ENCODE assay signal across 31 mouse cellular contexts in the genomic region with DNA sequence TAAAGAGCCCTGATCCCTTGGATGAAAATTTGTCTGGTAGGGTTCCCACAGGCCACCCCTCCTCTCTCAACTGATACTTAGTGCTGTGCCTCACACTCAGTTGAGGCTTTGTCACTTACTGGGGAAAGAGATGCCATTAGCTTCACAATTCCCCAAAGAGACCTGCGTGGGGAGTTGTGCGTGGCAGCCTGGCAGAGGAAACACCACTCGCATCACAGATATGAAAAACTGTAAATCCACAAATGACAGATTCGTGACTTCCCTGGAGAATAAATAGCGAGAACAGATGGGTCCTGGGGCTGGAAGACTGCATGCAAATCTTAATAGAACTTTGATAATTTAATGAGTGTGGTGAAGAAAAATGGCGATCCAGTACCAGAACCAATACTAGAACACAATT. TPM values are rescaled to one million over a fixed set of nuclear protein-coding genes. Genes with fewer than 3 reads are reported as not detected.
A peak's percentile ranks its signal among the peaks of the same experiment; 100 is the strongest.
DNase-seq lines count a peak whose midpoint lies in the region; ATAC-seq and TF ChIP-seq lines count a peak whose summit lies in the region.
"Had no signal": no experiment of that assay in that cellular context is flagged by ENCODE, and none has a peak within 500 bp of the region (broad histone marks: within the 10 kb centered on the region; RNA-seq: fewer than 3 reads in every experiment).

No protein-coding gene starts in this region.

- H3K9me3 ChIP-seq in forebrain, embryonic 16.5 days (ENCODE audit: control insufficient read depth, low read length) = no peaks in the 10 kb centered on the region
- H3K9me3 ChIP-seq in forebrain, postnatal 0 days (ENCODE audit: low read length) = no peaks in the 10 kb centered on the region
- H3K9me3 ChIP-seq: embryonic facial prominence, embryonic 13.5 days; forebrain, embryonic 15.5 days; kidney, embryonic 15.5 days; limb, embryonic 12.5 days; liver, embryonic 15.5 days; lung, embryonic 15.5 days; midbrain, embryonic 15.5 days; neural tube, embryonic 15.5 days; stomach, embryonic 15.5 days had no signal

- no peak for TF ChIP-seq CTCF in forebrain, postnatal 0 days (IDR thresholded peaks at IDR 0.05; ENCODE audit: low read depth)

- no peaks in the 10 kb centered on the region for H3K4me1 ChIP-seq in forebrain, embryonic 16.5 days (replicated peaks; ENCODE audit: control insufficient read depth, insufficient read depth, low read length)
- no peaks in the 10 kb centered on the region for H3K4me1 ChIP-seq in forebrain, postnatal 0 days (ENCODE audit: insufficient read depth)
- H3K4me1 ChIP-seq: embryonic facial prominence, embryonic 13.5 days; liver, embryonic 15.5 days; lung, embryonic 15.5 days; neural tube, embryonic 15.5 days; stomach, embryonic 15.5 days had no signal

- DNase-seq in forebrain, postnatal 0 days = no peak
- peak; percentile 48 for DNase-seq in layer of hippocampus, adult 9-11 months
- DNase-seq in layer of hippocampus, adult 9-10 months (ENCODE audit: low spot score) = no peak
- peak; percentile 56 to 65 for DNase-seq in right cerebral cortex, postnatal 10 days (ENCODE audit: low spot score in 2 of 2)
- no peak for DNase-seq in right cerebral cortex, postnatal 25 days
- DNase-seq in telencephalon, adult 2 months (ENCODE audit: low read depth, low spot score) = peak; percentile 79
- no peak for DNase-seq in gastrocnemius, postnatal 25 days
- DNase-seq: adrenal gland, postnatal 25 days; cerebellum, adult 9-10 months; gastrocnemius, adult 2 months; kidney, adult 18-20 months; kidney, postnatal 25 days; retina, postnatal 1 day; thymus, postnatal 14 days had no signal

- 63% methylated on average over 6 of the region's 6 CpGs for WGBS in forebrain, embryonic 16.5 days
- WGBS in forebrain, postnatal 0 days = 66% methylated on average over 6 of the region's 6 CpGs

- no peak overlapping the region for H3K4me2 ChIP-seq in forebrain, embryonic 16.5 days (ENCODE audit: low read length)
- no peak overlapping the region for H3K4me2 ChIP-seq in forebrain, postnatal 0 days (ENCODE audit: low read depth)
- H3K4me2 ChIP-seq: embryonic facial prominence, embryonic 13.5 days; forebrain, embryonic 15.5 days; kidney, embryonic 15.5 days; limb, embryonic 12.5 days; liver, embryonic 15.5 days; lung, embryonic 15.5 days; midbrain, embryonic 15.5 days; neural tube, embryonic 15.5 days; stomach, embryonic 15.5 days had no signal

- no peak overlapping the region for H3K27ac ChIP-seq in forebrain, embryonic 16.5 days (ENCODE audit: low read length)
- no peak overlapping the region for H3K27ac ChIP-seq in forebrain, postnatal 0 days (ENCODE audit: low read depth, low read length)
- H3K27ac ChIP-seq: embryonic facial prominence, embryonic 13.5 days; forebrain, embryonic 10.5 days; forebrain, embryonic 15.5 days; gastrocnemius, adult 2 months; kidney, embryonic 15.5 days; limb, embryonic 12.5 days; liver, embryonic 15.5 days; lung, embryonic 15.5 days; midbrain, embryonic 10.5 days; midbrain, embryonic 15.5 days; neural tube, embryonic 15.5 days; stomach, embryonic 15.5 days had no signal

- no peaks in the 10 kb centered on the region for H3K27me3 ChIP-seq in forebrain, embryonic 16.5 days (replicated peaks; ENCODE audit: control insufficient read depth, insufficient read depth, low read length)
- H3K27me3 ChIP-seq in forebrain, postnatal 0 days (ENCODE audit: insufficient read depth, low read length) = no peaks in the 10 kb centered on the region
- H3K27me3 ChIP-seq: embryonic facial prominence, embryonic 13.5 days; forebrain, embryonic 15.5 days; kidney, embryonic 15.5 days; limb, embryonic 12.5 days; liver, embryonic 15.5 days; lung, embryonic 15.5 days; midbrain, embryonic 15.5 days; neural tube, embryonic 15.5 days; stomach, embryonic 15.5 days had no signal

- ATAC-seq in forebrain, embryonic 16.5 days = peak; percentile 28; the same call in 1 of the 2 replicates
- no peak for ATAC-seq in forebrain, postnatal 0 days
- ATAC-seq: forebrain, embryonic 15.5 days; hindbrain, embryonic 16.5 days; midbrain, embryonic 15.5 days; Patski had no signal

- no peak overlapping the region for H3K9ac ChIP-seq in forebrain, embryonic 16.5 days (replicated peaks; ENCODE audit: low read depth, low read length)
- H3K9ac ChIP-seq in forebrain, postnatal 0 days = no peak overlapping the region
- H3K9ac ChIP-seq: embryonic facial prominence, embryonic 13.5 days; forebrain, embryonic 15.5 days; kidney, embryonic 15.5 days; limb, embryonic 12.5 days; liver, embryonic 15.5 days; lung, embryonic 15.5 days; midbrain, embryonic 15.5 days; neural tube, embryonic 15.5 days; stomach, embryonic 15.5 days had no signal

- no peaks in the 10 kb centered on the region for H3K36me3 ChIP-seq in forebrain, embryonic 16.5 days (ENCODE audit: control insufficient read depth, insufficient read depth)
- no peaks in the 10 kb centered on the region for H3K36me3 ChIP-seq in forebrain, postnatal 0 days (ENCODE audit: insufficient read depth)
- H3K36me3 ChIP-seq: embryonic facial prominence, embryonic 13.5 days; forebrain, embryonic 10.5 days; forebrain, embryonic 15.5 days; kidney, embryonic 15.5 days; limb, embryonic 12.5 days; liver, embryonic 15.5 days; lung, embryonic 15.5 days; midbrain, embryonic 10.5 days; midbrain, embryonic 15.5 days; neural tube, embryonic 15.5 days; stomach, embryonic 15.5 days had no signal

- no peak overlapping the region for H3K4me3 ChIP-seq in forebrain, embryonic 16.5 days (replicated peaks; ENCODE audit: low read length)
- H3K4me3 ChIP-seq in forebrain, postnatal 0 days (ENCODE audit: low read depth, low read length) = no peak overlapping the region
- H3K4me3 ChIP-seq: embryonic facial prominence, embryonic 13.5 days; forebrain, embryonic 10.5 days; forebrain, embryonic 15.5 days; gastrocnemius, adult 2 months; kidney, embryonic 15.5 days; limb, embryonic 12.5 days; liver, embryonic 15.5 days; lung, embryonic 15.5 days; midbrain, embryonic 10.5 days; midbrain, embryonic 15.5 days; neural tube, embryonic 15.5 days; stomach, embryonic 15.5 days had no signal

RNA-seq across cellular contexts. Expression of a gene that starts 21.8 kb away (rescaled TPM):
- 12.8 and 14.0 TPM in 2 replicates for polyA plus RNA-seq in forebrain, embryonic 16.5 days (2015; fragmentation: Nextera tagmentation; extraction: Ambion mirVana)
- 54.1 and 64.0 TPM in 2 replicates for total RNA-seq in forebrain, postnatal 0 days (2014; rRNA removed)
- polyA plus RNA-seq in forebrain, postnatal 0 days (2015; fragmentation: Nextera tagmentation; extraction: Ambion mirVana) = 19.0 and 21.2 TPM in 2 replicates
- total RNA-seq in gastrocnemius, postnatal 25 days (2021) = under 1 TPM; 0.23 to 0.48 TPM
- total RNA-seq: megakaryocyte progenitor cell, adult 5-6 weeks; MEL had no signal
- polyA plus RNA-seq: liver, adult 2 months had no signal

Comparison
In these comparisons a context has a peak if more than half of its experiments do, and no peak if none do; other contexts are left out.
1. DNase-seq: peak in layer of hippocampus, adult 9-11 months (single experiment), right cerebral cortex, postnatal 10 days (2 of 2) and telencephalon, adult 2 months (single experiment); none in forebrain, postnatal 0 days (single experiment), layer of hippocampus, adult 9-10 months (single experiment), right cerebral cortex, postnatal 25 days (single experiment) and gastrocnemius, postnatal 25 days (single experiment).
2. RNA of a gene that starts 21.8 kb away (total RNA-seq): 54.1 to 64.0 TPM in forebrain, postnatal 0 days; 0.23 to 0.48 TPM in gastrocnemius, postnatal 25 days; every median in the first group is over 10 times any median in the second.